Mouse (Mus musculus) B cell, adult 2 months (primary cell): ENCODE data around the gene Gm10945.

Source experiments
- DNase-seq, 2 experiments: peaks; one replicate each; pipeline ENCODE4 v3.0.0; 2022

Gene Gm10945

DNA sequence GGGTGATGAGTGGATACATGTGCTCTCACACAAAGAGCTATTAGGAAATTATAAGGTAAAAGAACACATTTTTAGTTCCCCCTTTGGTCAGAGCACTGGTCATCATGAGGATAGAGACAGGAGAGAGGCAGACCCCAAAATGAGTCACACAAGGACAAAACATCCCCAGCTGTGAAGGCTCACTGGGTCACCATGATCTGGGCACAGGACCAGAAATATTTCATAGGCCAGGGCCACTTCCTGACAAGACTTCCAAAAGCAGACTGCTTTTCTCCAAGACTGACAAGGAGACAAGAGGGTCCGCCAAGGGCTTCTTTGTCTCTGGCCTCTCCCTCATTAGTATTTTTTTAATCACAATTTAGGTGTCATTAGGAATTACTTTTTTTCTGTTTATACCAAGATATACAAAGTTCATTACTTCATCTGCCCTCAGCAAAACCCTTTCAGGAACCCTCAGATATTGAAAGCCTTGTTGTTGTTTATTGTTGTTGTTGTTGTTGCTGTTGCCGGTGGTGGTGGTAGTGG lies at the start of gene Gm10945:
Gm10945 (minus strand) TSS at position 475 of the 525 bp plus-strand sequence.
- no peak for DNase-seq

DNA sequence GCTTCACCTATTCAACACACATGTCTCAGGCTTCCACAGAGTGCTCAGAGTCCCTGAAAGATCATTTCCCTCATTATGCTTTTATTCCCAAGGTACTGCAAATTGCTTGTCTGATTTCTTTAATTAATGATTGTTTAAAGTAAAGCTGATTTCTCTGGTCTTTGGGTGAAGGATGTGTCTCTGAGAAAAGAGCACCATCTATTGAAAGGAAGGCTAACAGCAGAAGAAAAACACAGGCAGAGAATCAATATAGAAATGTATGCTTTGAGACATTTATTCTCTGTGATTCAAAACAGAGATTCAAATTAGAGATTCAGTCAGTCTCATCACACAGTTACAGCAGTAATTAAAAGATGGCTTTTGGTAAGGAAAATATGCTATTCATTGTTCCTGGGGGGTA lies 28.7 kb upstream of the Gm10945 start:
- DNase-seq, result no peak

DNA sequence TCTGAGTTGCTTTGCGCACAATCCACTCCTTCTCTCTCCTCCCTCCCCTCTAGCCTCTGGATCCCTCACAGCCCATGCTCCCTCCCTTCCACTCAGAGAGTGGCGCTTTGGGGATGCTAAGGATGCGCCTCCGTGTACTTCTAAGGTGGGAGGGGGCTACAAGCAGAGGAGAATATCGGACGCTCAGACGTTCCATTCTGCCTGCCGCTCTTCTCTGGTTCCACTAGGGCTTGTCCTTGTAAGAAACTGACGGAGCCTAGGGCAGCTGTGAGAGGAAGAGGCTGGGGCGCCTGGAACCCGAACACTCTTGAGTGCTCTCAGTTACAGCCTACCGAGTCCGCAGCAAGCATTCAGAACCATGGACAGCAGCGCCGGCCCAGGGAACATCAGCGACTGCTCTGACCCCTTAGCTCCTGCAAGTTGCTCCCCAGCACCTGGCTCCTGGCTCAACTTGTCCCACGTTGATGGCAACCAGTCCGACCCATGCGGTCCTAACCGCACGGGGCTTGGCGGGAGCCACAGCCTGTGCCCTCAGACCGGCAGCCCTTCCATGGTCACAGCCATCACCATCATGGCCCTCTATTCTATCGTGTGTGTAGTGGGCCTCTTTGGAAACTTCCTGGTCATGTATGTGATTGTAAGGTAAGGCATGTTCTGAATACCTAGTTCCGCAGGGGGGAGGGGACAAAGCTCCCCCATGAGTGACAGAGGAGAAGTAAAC lies 27.1 kb upstream of the Gm10945 start:
- DNase-seq, result no peak

DNA sequence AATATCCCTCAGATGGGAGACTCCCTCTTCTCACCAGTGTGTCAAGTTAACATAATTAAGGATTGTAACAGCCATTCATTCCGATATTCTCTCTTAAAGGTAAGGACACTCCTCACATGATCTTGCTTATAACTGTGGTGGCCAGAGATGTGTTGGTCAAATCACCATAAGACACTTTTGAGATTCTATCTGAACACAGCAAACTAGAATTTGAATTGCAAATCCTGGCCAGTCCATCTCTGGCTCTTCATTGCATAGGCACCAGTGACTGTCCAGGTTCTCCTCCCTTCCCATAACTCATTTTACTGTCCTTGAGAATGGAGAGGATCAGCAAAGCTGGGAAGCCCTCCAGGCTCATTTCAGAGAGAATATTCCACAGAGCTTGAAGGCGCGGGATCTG lies 3.4 kb downstream of the Gm10945 start, which contains the start of gene Oprm1:
Oprm1 (plus strand) TSS at position 301 of the 400 bp plus-strand sequence.
- DNase-seq, result no peak

DNA sequence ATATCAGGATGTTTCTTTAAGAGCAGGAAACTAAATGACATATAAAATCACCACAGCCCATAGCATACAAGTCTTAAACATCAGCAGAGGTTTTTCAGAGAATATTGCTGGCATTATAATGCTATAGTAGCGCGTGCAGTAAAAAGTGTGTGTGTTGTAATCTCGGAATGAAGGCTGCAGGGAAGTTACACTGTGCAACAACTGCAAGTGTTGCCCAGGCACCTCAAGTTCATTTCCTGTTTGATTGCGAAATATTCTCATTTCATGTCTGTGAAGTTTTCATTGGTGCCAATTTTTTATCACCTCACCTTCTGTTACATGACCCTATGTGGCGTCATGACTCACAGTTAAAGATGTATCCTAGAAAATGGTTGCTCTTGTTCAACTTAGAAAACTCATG lies 8.2 kb downstream of the Gm10945 start:
- no peak for DNase-seq

DNA sequence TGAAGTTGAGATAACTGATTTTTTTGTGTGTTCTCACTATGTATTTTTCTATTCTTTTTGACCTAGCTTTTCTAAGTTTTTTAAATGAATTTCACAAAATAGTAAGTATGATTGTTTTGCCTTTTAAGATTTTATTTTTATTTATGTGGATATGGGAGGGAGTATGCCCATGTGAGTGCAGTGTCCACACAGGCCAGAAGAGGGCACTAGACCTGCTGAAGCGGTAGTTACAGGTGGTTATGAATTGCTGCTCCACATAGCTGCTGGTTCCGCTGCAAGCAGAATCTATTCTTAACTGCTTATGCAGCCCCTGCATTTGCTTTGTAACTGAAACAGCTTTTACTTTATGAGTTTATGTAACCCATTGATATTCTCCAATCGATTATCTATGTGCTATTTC lies 33.1 kb downstream of the Gm10945 start:
- DNase-seq, result no peak

DNA sequence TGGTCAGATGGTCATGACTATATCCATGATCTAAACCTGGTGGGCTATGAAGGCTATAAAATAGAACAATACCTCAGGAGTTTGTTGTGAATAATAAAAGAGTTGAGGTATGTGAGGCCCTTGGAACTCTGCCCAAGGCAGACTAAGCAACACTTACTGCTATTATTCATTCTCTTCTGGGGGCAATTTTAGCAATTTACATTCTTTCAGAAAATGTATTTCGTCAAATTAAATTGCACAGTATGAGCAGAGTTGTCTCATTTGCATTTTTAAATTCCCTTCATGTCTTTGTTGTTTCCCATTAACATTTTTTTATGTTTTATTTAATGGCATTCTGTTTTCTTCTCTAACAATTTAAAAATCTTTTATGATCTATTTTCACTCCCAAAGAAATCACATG lies 37.8 kb downstream of the Gm10945 start:
- no peak for DNase-seq

DNA sequence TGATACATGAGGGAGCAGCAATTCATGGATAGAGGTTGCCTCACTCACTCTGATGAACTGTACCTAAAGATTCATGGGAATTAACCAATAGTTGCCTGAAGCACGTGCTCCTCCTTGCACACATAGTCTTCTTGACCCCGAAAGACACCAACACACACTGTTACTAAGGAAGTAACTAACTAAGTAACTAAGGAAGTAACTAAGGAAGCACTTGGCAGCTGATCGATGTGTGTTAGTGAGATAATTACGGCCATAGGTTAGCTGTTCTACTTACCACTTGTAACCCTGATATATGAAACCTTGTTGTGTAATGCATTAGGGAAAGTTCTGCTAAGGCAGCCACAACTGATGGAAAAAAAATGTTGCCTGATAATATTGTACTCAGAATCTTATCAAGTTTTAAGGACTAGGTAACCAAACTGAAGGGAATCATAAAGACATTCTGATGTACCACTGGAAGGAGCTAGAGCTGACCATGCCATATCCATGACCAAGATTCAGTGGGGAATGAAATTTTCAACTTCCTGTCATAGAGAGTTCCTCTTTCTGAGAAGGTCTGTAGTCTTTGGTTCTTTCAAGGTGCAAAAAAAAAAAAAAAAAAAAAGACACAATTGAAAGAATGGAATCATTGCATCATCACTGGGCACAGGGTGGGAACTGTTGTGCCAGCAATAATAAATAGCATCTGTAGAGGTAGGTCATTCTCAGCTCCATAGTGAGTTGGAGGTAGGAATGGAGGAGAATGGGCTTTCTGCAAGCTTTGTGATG lies 44.2 kb downstream of the Gm10945 start:
- DNase-seq, result no peak

DNA sequence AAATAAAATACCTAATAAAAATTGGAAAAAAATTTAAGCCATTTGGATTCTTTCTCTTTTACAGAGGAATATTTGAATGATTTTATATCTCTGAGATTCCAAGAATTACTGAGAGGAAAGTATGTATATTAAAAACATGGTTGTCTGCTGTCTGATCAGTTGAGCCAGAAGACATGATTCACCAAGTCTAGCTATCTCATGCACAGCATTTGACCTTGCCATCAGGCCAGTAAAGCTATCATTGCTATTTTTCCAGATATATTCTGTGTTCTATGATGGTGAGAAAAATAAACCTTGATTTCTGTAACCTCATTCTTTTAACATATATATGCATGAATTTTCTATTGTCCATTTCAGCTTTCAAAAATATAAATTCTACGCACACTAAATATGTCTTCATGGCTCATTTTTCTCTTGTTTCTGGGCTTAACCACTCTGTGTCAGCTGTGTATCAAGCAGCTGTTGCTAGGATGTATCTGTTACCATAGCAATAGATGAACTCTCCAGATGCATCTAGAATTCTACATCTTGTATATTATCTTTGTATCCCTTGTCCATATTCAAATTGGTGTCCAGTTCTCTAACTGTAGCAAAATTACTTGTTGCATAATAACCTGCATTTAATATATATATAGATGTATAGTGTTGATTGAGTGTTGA lies 56.2 kb downstream of the Gm10945 start:
- no peak for DNase-seq

DNA sequence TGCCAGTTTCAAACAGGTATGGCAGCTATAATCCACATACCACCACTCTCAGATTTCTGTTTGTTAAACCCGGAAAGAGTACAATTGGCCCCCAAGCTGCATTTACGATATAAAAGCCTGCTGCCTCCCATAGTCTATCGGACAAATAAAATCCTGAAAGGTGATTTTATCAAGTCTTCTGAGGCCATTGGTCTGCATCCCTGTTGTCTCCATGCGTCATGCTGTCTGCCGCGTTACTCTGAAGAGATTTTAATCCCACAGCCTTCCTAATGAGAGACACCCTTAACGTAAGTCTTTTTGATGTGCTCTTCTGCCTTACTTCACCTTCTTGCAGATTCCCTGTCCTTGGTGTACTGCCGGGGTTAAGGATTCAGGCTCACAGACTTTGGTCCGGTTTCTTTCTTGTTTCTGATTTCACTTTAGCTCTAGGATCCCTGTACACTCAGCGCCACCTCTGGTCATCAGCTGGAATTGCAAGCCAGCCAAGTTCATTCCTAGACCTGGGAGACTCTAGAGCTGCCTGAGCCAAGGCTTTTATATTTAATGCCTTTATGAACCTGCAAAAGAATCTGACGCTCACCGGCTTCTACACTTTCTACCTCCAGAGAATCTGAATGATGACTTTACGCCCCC lies 67.2 kb downstream of the Gm10945 start:
- no peak for DNase-seq
